Comparison of ENCODE assay signal across 9 mouse cellular contexts in genomic region chr3:86551011-86551728, GRCm38 (mm10). TPM values are rescaled to one million over a fixed set of nuclear protein-coding genes. Genes with fewer than 3 reads are reported as not detected.
DNase-seq lines count a peak whose midpoint lies in the region; ATAC-seq lines count a peak whose summit lies in the region.
"Had no signal": no experiment of that assay in that cellular context is flagged by ENCODE, and none has a peak within 500 bp of the region (broad histone marks: within the 10 kb centered on the region; RNA-seq: fewer than 3 reads in every experiment).

No protein-coding gene starts in this region.

- no peak overlapping the region for H3K4me3 ChIP-seq in heart, embryonic 13.5 days
- H3K4me3 ChIP-seq in embryonic facial prominence, embryonic 15.5 days (replicated peaks), result peak overlapping the region; percentile 31
- peak overlapping the region; percentile 40 for H3K4me3 ChIP-seq in limb, embryonic 13.5 days

- H3K4me2 ChIP-seq in heart, embryonic 13.5 days, result peak overlapping the region; percentile 57
- peak overlapping the region; percentile 49 for H3K4me2 ChIP-seq in embryonic facial prominence, embryonic 15.5 days (replicated peaks)
- H3K4me2 ChIP-seq in limb, embryonic 13.5 days (replicated peaks), result peak overlapping the region; percentile 72

- no peak for ATAC-seq in heart, embryonic 13.5 days (ENCODE audit: extremely low read depth, insufficient number of reproducible peaks, low FRiP score, low TSS enrichment)
- ATAC-seq in embryonic facial prominence, embryonic 15.5 days (ENCODE audit: insufficient number of reproducible peaks, low FRiP score, low TSS enrichment, low read depth), result no peak
- no peak for ATAC-seq in limb, embryonic 13.5 days (ENCODE audit: low FRiP score, low read depth)
- ATAC-seq in cerebellum, adult (ENCODE audit: insufficient number of reproducible peaks, low FRiP score, low TSS enrichment), result no peak

- intact Hi-C loops in gastrocnemius, postnatal 36 days (cut with DNase I), result no loop called here

- no peak overlapping the region for H3K9ac ChIP-seq in heart, embryonic 13.5 days
- H3K9ac ChIP-seq in embryonic facial prominence, embryonic 15.5 days, result no peak overlapping the region
- H3K9ac ChIP-seq in limb, embryonic 13.5 days, result peak overlapping the region; percentile 70

- no peak overlapping the region for H3K27ac ChIP-seq in heart, embryonic 13.5 days (replicated peaks)
- peak overlapping the region; percentile 75 for H3K27ac ChIP-seq in embryonic facial prominence, embryonic 15.5 days (replicated peaks)
- peak overlapping the region; percentile 92 for H3K27ac ChIP-seq in limb, embryonic 13.5 days

- DNase-seq in heart, postnatal 4 days, result no peak
- peak; percentile 74 for DNase-seq in retina, embryonic 14.5 days (ENCODE audit: low spot score)
- no peak for DNase-seq in adrenal gland, adult 2 months
- no peak for DNase-seq in gastrocnemius, postnatal 36 days
- DNase-seq: kidney, adult 2 months had no signal

- 33% methylated on average over 8 of the region's 8 CpGs for WGBS in heart, embryonic 13.5 days
- 22% methylated on average over 8 of the region's 8 CpGs for WGBS in embryonic facial prominence, embryonic 15.5 days
- 5% methylated on average over 8 of the region's 8 CpGs for WGBS in limb, embryonic 13.5 days

- H3K27me3 ChIP-seq in heart, embryonic 13.5 days (replicated peaks), result peaks cover 38% of the 10 kb centered on the region
- H3K27me3 ChIP-seq in embryonic facial prominence, embryonic 15.5 days, result peaks cover 26% of the 10 kb centered on the region
- H3K27me3 ChIP-seq in limb, embryonic 13.5 days, result peaks cover 4% of the 10 kb centered on the region

- H3K36me3 ChIP-seq in heart, embryonic 13.5 days, result no peaks in the 10 kb centered on the region
- no peaks in the 10 kb centered on the region for H3K36me3 ChIP-seq in embryonic facial prominence, embryonic 15.5 days
- no peaks in the 10 kb centered on the region for H3K36me3 ChIP-seq in limb, embryonic 13.5 days

- peaks cover 36% of the 10 kb centered on the region for H3K4me1 ChIP-seq in heart, embryonic 13.5 days
- peaks cover 14% of the 10 kb centered on the region for H3K4me1 ChIP-seq in embryonic facial prominence, embryonic 15.5 days
- peaks cover 26% of the 10 kb centered on the region for H3K4me1 ChIP-seq in limb, embryonic 13.5 days

- H3K9me3 ChIP-seq in heart, embryonic 13.5 days, result no peaks in the 10 kb centered on the region
- H3K9me3 ChIP-seq in embryonic facial prominence, embryonic 15.5 days (replicated peaks), result no peaks in the 10 kb centered on the region
- H3K9me3 ChIP-seq in limb, embryonic 13.5 days, result no peaks in the 10 kb centered on the region

RNA-seq across cellular contexts. Expression of gene Mab21l2, which starts 2.7 kb away (rescaled TPM):
- 2.4 and 4.3 TPM in 2 replicates for polyA plus RNA-seq in heart, embryonic 13.5 days (2015; fragmentation: Nextera tagmentation; extraction: Ambion mirVana)
- total RNA-seq in heart, postnatal 4 days (2021), result under 1 TPM in 1 of 2 experiments, not detected in 1; 0.32 TPM
- 75.4 and 81.5 TPM in 2 replicates for polyA plus RNA-seq in embryonic facial prominence, embryonic 15.5 days (2015; fragmentation: Nextera tagmentation; extraction: Ambion mirVana)
- polyA plus RNA-seq in limb, embryonic 13.5 days (2015; fragmentation: Nextera tagmentation; extraction: Ambion mirVana), result 92.9 and 96.3 TPM in 2 replicates
- total RNA-seq in adrenal gland, adult 2 months (2021), result 10 to 100 TPM in 1 of 2 experiments, 1 to 10 TPM in 1; 7.3 to 14.6 TPM
- 4.0 and 6.1 TPM in 2 replicates for polyA plus RNA-seq in adrenal gland, adult 2 months (2012; rRNA removed)
- under 1 TPM in 1 of 2 experiments, not detected in 1; 0.10 TPM for total RNA-seq in gastrocnemius, postnatal 36 days (2021)

Comparison
In these comparisons a context has a peak if more than half of its experiments do, and no peak if none do; other contexts are left out.
1. RNA of gene Mab21l2, which starts 2.7 kb away (polyA plus RNA-seq): 92.9 to 96.3 TPM in limb, embryonic 13.5 days and 75.4 to 81.5 TPM in embryonic facial prominence, embryonic 15.5 days; 2.4 to 4.3 TPM in heart, embryonic 13.5 days and 4.0 to 6.1 TPM in adrenal gland, adult 2 months; every median in the first group is over 10 times any median in the second.
2. Peak in every context shown above with its lines, with median percentiles within 50 percentile points of each other: H3K4me2 ChIP-seq.